In the genomic region with DNA sequence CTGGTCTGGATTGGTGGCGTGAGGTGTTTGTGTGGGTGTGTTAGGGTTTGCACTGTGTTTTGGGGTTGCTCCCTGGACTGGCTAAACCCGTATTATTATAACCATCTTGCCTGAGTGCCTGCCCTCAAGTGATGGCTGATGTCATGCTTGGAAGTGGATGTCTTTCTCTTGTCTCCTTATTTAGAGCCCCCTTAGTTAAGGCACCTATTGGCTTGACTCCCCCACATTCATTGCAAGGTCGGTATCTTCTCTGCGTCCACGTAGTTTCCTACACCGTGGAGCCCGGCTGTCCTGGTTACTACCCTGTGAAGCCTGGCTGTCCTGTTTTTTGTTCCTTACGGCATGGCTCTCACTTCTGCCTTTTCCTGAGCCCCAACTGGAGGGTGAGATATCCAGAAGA, we compare ENCODE assay signal across 9 mouse cellular contexts. TPM values are rescaled to one million over a fixed set of nuclear protein-coding genes. Genes with fewer than 3 reads are reported as not detected.
A peak's percentile ranks its signal among the peaks of the same experiment; 100 is the strongest.
DNase-seq lines count a peak whose midpoint lies in the region; ATAC-seq and TF ChIP-seq lines count a peak whose summit lies in the region.
"Had no signal": no experiment of that assay in that cellular context is flagged by ENCODE, and none has a peak within 500 bp of the region (broad histone marks: within the 10 kb centered on the region; RNA-seq: fewer than 3 reads in every experiment).

No protein-coding gene starts in this region.

- no peaks in the 10 kb centered on the region for H3K9me3 ChIP-seq in heart, embryonic 14.5 days (ENCODE audit: control insufficient read depth, low read length)
- H3K9me3 ChIP-seq in MEL (replicated peaks; ENCODE audit: insufficient read depth, low read length) = no peaks in the 10 kb centered on the region
- no peaks in the 10 kb centered on the region for H3K9me3 ChIP-seq in heart, postnatal 0 days (replicated peaks; ENCODE audit: control insufficient read depth, low read length)

- peaks cover 21 to 30% of the 10 kb centered on the region in 2 experiments for H3K4me1 ChIP-seq in heart, embryonic 14.5 days (ENCODE audit: control insufficient read depth in 2 of 2, insufficient read depth in 2 of 2, low read length in 2 of 2)
- H3K4me1 ChIP-seq in MEL (ENCODE audit: control insufficient read depth in 1 of 2, insufficient read depth in 2 of 2, low read length in 2 of 2) = peaks cover 9 to 30% of the 10 kb centered on the region in 2 experiments
- H3K4me1 ChIP-seq in heart, postnatal 0 days (ENCODE audit: control insufficient read depth, insufficient read depth) = peaks cover 31% of the 10 kb centered on the region

- TF ChIP-seq RAD21 in MEL (IDR thresholded peaks at IDR 0.05; ENCODE audit: low read depth, low read length) = no peak

- peaks cover 37% of the 10 kb centered on the region for H3K79me2 ChIP-seq in MEL (ENCODE audit: control insufficient read depth, insufficient read depth, low read length, poor library complexity)
- peaks cover 56% of the 10 kb centered on the region for H3K79me2 ChIP-seq in macrophage (ENCODE audit: inconsistent target)

- TF ChIP-seq POLR2A in MEL (IDR thresholded peaks at IDR 0.05; ENCODE audit: control insufficient read depth in 1 of 2, insufficient read depth in 1 of 2, low read depth in 1 of 2, low read length in 2 of 2, poor library complexity in 1 of 2) = no peak

- WGBS in heart, embryonic 14.5 days = 43% methylated on average over 8 of the region's 8 CpGs
- WGBS in heart, postnatal 0 days = 17% methylated on average over 8 of the region's 8 CpGs
- 44% methylated on average over 8 of the region's 8 CpGs for WGBS in macrophage (ENCODE audit: missing documents)

- intact Hi-C loops in heart, postnatal 14 days (cut with DNase I) = no loop called here

- H3K4me2 ChIP-seq in heart, embryonic 14.5 days (ENCODE audit: low read length) = peak overlapping the region; percentile 80
- H3K4me2 ChIP-seq in heart, postnatal 0 days (ENCODE audit: low read depth, low read length) = peak overlapping the region; percentile 97

- TF ChIP-seq EP300 in MEL (IDR thresholded peaks at IDR 0.05; ENCODE audit: low read depth in 1 of 2, low read length in 2 of 2) = no peak
- no peak for TF ChIP-seq EP300 in heart, postnatal 0 days (IDR thresholded peaks at IDR 0.05; ENCODE audit: low read depth)

- no peak for DNase-seq in heart, postnatal 14 days
- DNase-seq in MEL (ENCODE audit: low read depth, low spot score) = no peak
- no peak for DNase-seq in heart, postnatal 0 days (ENCODE audit: low spot score)
- DNase-seq in layer of hippocampus, adult 9-10 months (ENCODE audit: low spot score) = no peak
- no peak for DNase-seq in urinary bladder, adult 18-20 months (ENCODE audit: low spot score in 2 of 2)
- DNase-seq in thymus, postnatal 4 days = no peak

- H3K36me3 ChIP-seq in heart, embryonic 14.5 days (ENCODE audit: control insufficient read depth, insufficient read depth, low read length) = peaks cover 51% of the 10 kb centered on the region
- H3K36me3 ChIP-seq in MEL (ENCODE audit: control insufficient read depth in 1 of 2, insufficient read depth in 2 of 2, low read length in 2 of 2) (peaks cover 17 to 27% of the 10 kb centered on the region in 2 experiments), macrophage (ENCODE audit: inconsistent target) (peaks cover 30% of the 10 kb centered on the region)
- peaks cover 45% of the 10 kb centered on the region for H3K36me3 ChIP-seq in heart, postnatal 0 days (replicated peaks; ENCODE audit: control insufficient read depth, insufficient read depth, low read length)

- no peak for ATAC-seq in heart, embryonic 14.5 days (ENCODE audit: insufficient number of reproducible peaks, insufficient read depth, low FRiP score, low read depth)
- no peak for ATAC-seq in heart, postnatal 0 days (ENCODE audit: insufficient read depth, low read depth)
- ATAC-seq: Patski had no signal

- H3K27me3 ChIP-seq in heart, embryonic 14.5 days (ENCODE audit: control insufficient read depth, insufficient read depth, low read length) = no peaks in the 10 kb centered on the region
- no peaks in the 10 kb centered on the region for H3K27me3 ChIP-seq in MEL (ENCODE audit: control insufficient read depth in 1 of 2, insufficient read depth in 2 of 2, low read length in 2 of 2)
- no peaks in the 10 kb centered on the region for H3K27me3 ChIP-seq in heart, postnatal 0 days (ENCODE audit: control insufficient read depth, insufficient read depth, low read length)
- H3K27me3 ChIP-seq: Patski had no signal

- TF ChIP-seq CTCF in MEL (IDR thresholded peaks at IDR 0.05 in 2 of 3, conservative IDR thresholded peaks at IDR 0.05 in 1 of 3; ENCODE audit: control insufficient read depth in 1 of 3, insufficient read depth in 1 of 3, low read depth in 2 of 3, low read length in 3 of 3, poor library complexity in 1 of 3, severe bottlenecking in 1 of 3) = no peak
- no peak for TF ChIP-seq CTCF in heart, postnatal 0 days (IDR thresholded peaks at IDR 0.05; ENCODE audit: low read depth)

- H3K27ac ChIP-seq in heart, embryonic 14.5 days (replicated peaks in 1 of 2; ENCODE audit: control insufficient read depth in 1 of 2, insufficient read depth in 1 of 2, low read depth in 2 of 2, low read length in 2 of 2) = no peak overlapping the region
- H3K27ac ChIP-seq in MEL (ENCODE audit: control insufficient read depth, low read depth, low read length) (no peak overlapping the region), macrophage (peak overlapping the region; percentile 54)
- no peak overlapping the region; the same call in 1 of the 2 replicates for H3K27ac ChIP-seq in heart, postnatal 0 days (ENCODE audit: low read depth)

- peak overlapping the region; percentile 93 to 99 for H3K4me3 ChIP-seq in heart, embryonic 14.5 days (ENCODE audit: control insufficient read depth in 1 of 2, insufficient read depth in 1 of 2, low read depth in 1 of 2, low read length in 2 of 2)
- H3K4me3 ChIP-seq in MEL (ENCODE audit: control insufficient read depth in 1 of 2, insufficient read depth in 1 of 2, low read depth in 2 of 2, low read length in 2 of 2) = peak overlapping the region; percentile 84 to 90
- H3K4me3 ChIP-seq in heart, postnatal 0 days (ENCODE audit: low read depth, low read length) = peak overlapping the region; percentile 75
- H3K4me3 ChIP-seq in macrophage (ENCODE audit: inconsistent target) = peak overlapping the region; percentile 69

- peak overlapping the region; percentile 97 for H3K9ac ChIP-seq in heart, embryonic 14.5 days (ENCODE audit: low read length)
- peak overlapping the region; percentile 98 for H3K9ac ChIP-seq in MEL (ENCODE audit: control insufficient read depth, low read depth, low read length, poor library complexity, severe bottlenecking)
- H3K9ac ChIP-seq in heart, postnatal 0 days (replicated peaks; ENCODE audit: low read depth, low read length) = peak overlapping the region; percentile 92

RNA-seq across cellular contexts. Expression of a gene that starts 2.2 kb away (rescaled TPM):
- polyA plus RNA-seq in heart, embryonic 14.5 days (2014; fragmentation: Nextera tagmentation; extraction: Ambion mirVana) = 58.6 and 67.4 TPM in 2 replicates
- 100 to 1,000 TPM; 141 to 145 TPM for total RNA-seq in heart, postnatal 14 days (2021)
- total RNA-seq in MEL (2012; rRNA removed) = 173 and 193 TPM in 2 replicates
- polyA plus RNA-seq in MEL (2012; ENCODE audit: insufficient read depth in 1 of 2, insufficient read length in 2 of 2, low read depth in 1 of 2, low replicate concordance in 2 of 2, missing spikeins in 1 of 2) (100 to 1,000 TPM in 1 of 2 experiments, 10 to 100 TPM in 1; 93.0 to 232 TPM), macrophage (2018) (102 to 280 TPM (median 126 TPM) in 3 replicates)
- 82.2 and 98.0 TPM in 2 replicates for total RNA-seq in heart, postnatal 0 days (2014; rRNA removed; ENCODE audit: low replicate concordance)
- 55.5 and 58.1 TPM in 2 replicates for polyA plus RNA-seq in heart, postnatal 0 days (2015; fragmentation: Nextera tagmentation; extraction: Ambion mirVana)
- 1,000 to 10,000 TPM in 4 of 26 experiments, 100 to 1,000 TPM in 22; 298 to 1,530 (median 519) TPM for total RNA-seq in macrophage (2018; cell fraction: chromatin; rRNA removed)
- 100 to 1,000 TPM in 23 of 26 experiments, 10 to 100 TPM in 3; 83.5 to 221 (median 140) TPM for total RNA-seq in macrophage (2018; cell fraction: cytosol; rRNA removed)
- total RNA-seq in macrophage (2018; cell fraction: nucleus; rRNA removed) = 100 to 1,000 TPM; 182 to 730 (median 272) TPM

RNA-seq across cellular contexts. Expression of a gene that starts 30.2 kb away (rescaled TPM):
- 0.36 TPM in 1 of 2 replicates, not detected in the other for polyA plus RNA-seq in heart, embryonic 14.5 days (2014; fragmentation: Nextera tagmentation; extraction: Ambion mirVana)
- total RNA-seq in heart, postnatal 14 days (2021) = under 1 TPM; 0.41 to 0.83 TPM
- total RNA-seq in MEL (2012; rRNA removed) = 2.8 and 3.5 TPM in 2 replicates
- polyA plus RNA-seq in MEL (2012; ENCODE audit: insufficient read depth in 1 of 2, insufficient read length in 2 of 2, low read depth in 1 of 2, low replicate concordance in 2 of 2, missing spikeins in 1 of 2) = 10 to 100 TPM in 1 of 2 experiments, not detected in 1; 16.2 TPM
- not detected in 2 replicates for total RNA-seq in heart, postnatal 0 days (2014; rRNA removed; ENCODE audit: low replicate concordance)
- 0.12 TPM in 1 of 2 replicates, not detected in the other for polyA plus RNA-seq in heart, postnatal 0 days (2015; fragmentation: Nextera tagmentation; extraction: Ambion mirVana)
- total RNA-seq in macrophage (2018; cell fraction: chromatin; rRNA removed) = 10 to 100 TPM in 1 of 26 experiments, 1 to 10 TPM in 16, under 1 TPM in 5, not detected in 4; 0.50 to 13.9 (median 1.9) TPM
- total RNA-seq in macrophage (2018; cell fraction: cytosol; rRNA removed) = 10 to 100 TPM in 23 of 26 experiments, 1 to 10 TPM in 3; 4.7 to 33.3 (median 20.4) TPM
- total RNA-seq in macrophage (2018; cell fraction: nucleus; rRNA removed) = 10 to 100 TPM in 19 of 26 experiments, 1 to 10 TPM in 7; 1.1 to 37.2 (median 12.8) TPM
- polyA plus RNA-seq in macrophage (2018) = 10.0 to 28.0 TPM (median 23.5 TPM) in 3 replicates
- polyA plus RNA-seq: Patski had no signal

RNA-seq across cellular contexts. Expression of a gene that starts 33.8 kb away (rescaled TPM):
- polyA plus RNA-seq in heart, embryonic 14.5 days (2014; fragmentation: Nextera tagmentation; extraction: Ambion mirVana) = 35.3 and 36.6 TPM in 2 replicates
- 10 to 100 TPM; 16.2 to 19.9 TPM for total RNA-seq in heart, postnatal 14 days (2021)
- total RNA-seq in MEL (2012; rRNA removed) = 210 and 263 TPM in 2 replicates
- 100 to 1,000 TPM; 221 to 337 TPM for polyA plus RNA-seq in MEL (2012; ENCODE audit: insufficient read depth in 1 of 2, insufficient read length in 2 of 2, low read depth in 1 of 2, low replicate concordance in 2 of 2, missing spikeins in 1 of 2)
- total RNA-seq in heart, postnatal 0 days (2014; rRNA removed; ENCODE audit: low replicate concordance) = 21.4 and 22.9 TPM in 2 replicates
- 20.6 and 25.3 TPM in 2 replicates for polyA plus RNA-seq in heart, postnatal 0 days (2015; fragmentation: Nextera tagmentation; extraction: Ambion mirVana)
- 10 to 100 TPM; 13.1 to 74.0 (median 27.4) TPM for total RNA-seq in macrophage (2018; cell fraction: chromatin; rRNA removed)
- total RNA-seq in macrophage (2018; cell fraction: cytosol; rRNA removed) = 10 to 100 TPM; 10.6 to 23.4 (median 18.6) TPM
- total RNA-seq in macrophage (2018; cell fraction: nucleus; rRNA removed) = 10 to 100 TPM; 10.7 to 60.1 (median 18.4) TPM
- polyA plus RNA-seq in macrophage (2018) = 15.3 to 47.0 TPM (median 23.8 TPM) in 3 replicates

RNA-seq across cellular contexts. Expression of a gene that starts 47.1 kb away (rescaled TPM):
- 8.7 and 9.7 TPM in 2 replicates for polyA plus RNA-seq in heart, embryonic 14.5 days (2014; fragmentation: Nextera tagmentation; extraction: Ambion mirVana)
- total RNA-seq in heart, postnatal 14 days (2021) = 10 to 100 TPM in 1 of 2 experiments, 1 to 10 TPM in 1; 10.0 to 16.1 TPM
- total RNA-seq in MEL (2012; rRNA removed) = 75.4 and 96.1 TPM in 2 replicates
- polyA plus RNA-seq in MEL (2012; ENCODE audit: insufficient read depth in 1 of 2, insufficient read length in 2 of 2, low read depth in 1 of 2, low replicate concordance in 2 of 2, missing spikeins in 1 of 2) = 10 to 100 TPM in 1 of 2 experiments, not detected in 1; 96.9 TPM
- 10.6 and 41.9 TPM in 2 replicates for total RNA-seq in heart, postnatal 0 days (2014; rRNA removed; ENCODE audit: low replicate concordance)
- 10.5 and 12.3 TPM in 2 replicates for polyA plus RNA-seq in heart, postnatal 0 days (2015; fragmentation: Nextera tagmentation; extraction: Ambion mirVana)
- total RNA-seq in macrophage (2018; cell fraction: chromatin; rRNA removed) = 100 to 1,000 TPM in 16 of 26 experiments, 10 to 100 TPM in 10; 28.7 to 216 (median 130) TPM
- 10 to 100 TPM in 21 of 26 experiments, 1 to 10 TPM in 5; 5.2 to 23.5 (median 15.3) TPM for total RNA-seq in macrophage (2018; cell fraction: cytosol; rRNA removed)
- 100 to 1,000 TPM in 6 of 26 experiments, 10 to 100 TPM in 20; 19.8 to 149 (median 68.8) TPM for total RNA-seq in macrophage (2018; cell fraction: nucleus; rRNA removed)
- polyA plus RNA-seq in macrophage (2018) = 14.3 to 29.7 TPM (median 18.2 TPM) in 3 replicates

RNA-seq across cellular contexts. Expression of a gene that starts 48.5 kb away (rescaled TPM):
- 5.4 and 6.5 TPM in 2 replicates for polyA plus RNA-seq in heart, embryonic 14.5 days (2014; fragmentation: Nextera tagmentation; extraction: Ambion mirVana)
- total RNA-seq in heart, postnatal 14 days (2021) = 1 to 10 TPM; 3.8 to 4.5 TPM
- 1.2 and 3.3 TPM in 2 replicates for total RNA-seq in MEL (2012; rRNA removed)
- 1 to 10 TPM in 1 of 2 experiments, not detected in 1; 5.3 TPM for polyA plus RNA-seq in MEL (2012; ENCODE audit: insufficient read depth in 1 of 2, insufficient read length in 2 of 2, low read depth in 1 of 2, low replicate concordance in 2 of 2, missing spikeins in 1 of 2)
- 2.6 and 6.0 TPM in 2 replicates for total RNA-seq in heart, postnatal 0 days (2014; rRNA removed; ENCODE audit: low replicate concordance)
- 2.2 and 2.7 TPM in 2 replicates for polyA plus RNA-seq in heart, postnatal 0 days (2015; fragmentation: Nextera tagmentation; extraction: Ambion mirVana)
- total RNA-seq in macrophage (2018; cell fraction: chromatin; rRNA removed) = 100 to 1,000 TPM in 2 of 26 experiments, 10 to 100 TPM in 21, 1 to 10 TPM in 3; 8.8 to 120 (median 49.0) TPM
- 1 to 10 TPM in 14 of 26 experiments, under 1 TPM in 12; 0.10 to 6.3 (median 1.2) TPM for total RNA-seq in macrophage (2018; cell fraction: cytosol; rRNA removed)
- 10 to 100 TPM in 21 of 26 experiments, 1 to 10 TPM in 5; 7.4 to 83.3 (median 27.0) TPM for total RNA-seq in macrophage (2018; cell fraction: nucleus; rRNA removed)
- polyA plus RNA-seq in macrophage (2018) = 1.4 to 5.9 TPM (median 3.2 TPM) in 3 replicates
